Mouse (Mus musculus) megakaryocyte-erythroid progenitor cell, adult 5-6 weeks (primary cell): ENCODE results near the gene Rpf1. TPM values are rescaled to one million over a fixed set of nuclear protein-coding genes. Genes with fewer than 3 reads are reported as not detected.
A peak's percentile ranks its signal among the peaks of the same experiment; 100 is the strongest.

Experiments used
- ATAC-seq: replicated peaks from 2 replicates; pipeline ENCODE4 v1.8.0; 2016; ENCODE audit warnings: mild to moderate bottlenecking, inconsistent platforms; ENCODE audit not compliant: severe bottlenecking, poor library complexity, low FRiP score, low TSS enrichment
- total RNA-seq, 2 experiments: library from RNA; stranded (forward) in 1 of 2; stranded (reverse) in 1 of 2; fragments of 200-1000, 215-1000 nt in 1 of 2; fragments of >200 nt in 1 of 2; fragmentation: Nextera tagmentation in 1 of 2; gene quantifications; 2 replicates each; pipeline ENCODE4 v1.2.3; 2014 to 2017

The Rpf1 gene
- total RNA-seq, 2 experiments from 2014 or later: 69.9 to 112 TPM

DNA sequence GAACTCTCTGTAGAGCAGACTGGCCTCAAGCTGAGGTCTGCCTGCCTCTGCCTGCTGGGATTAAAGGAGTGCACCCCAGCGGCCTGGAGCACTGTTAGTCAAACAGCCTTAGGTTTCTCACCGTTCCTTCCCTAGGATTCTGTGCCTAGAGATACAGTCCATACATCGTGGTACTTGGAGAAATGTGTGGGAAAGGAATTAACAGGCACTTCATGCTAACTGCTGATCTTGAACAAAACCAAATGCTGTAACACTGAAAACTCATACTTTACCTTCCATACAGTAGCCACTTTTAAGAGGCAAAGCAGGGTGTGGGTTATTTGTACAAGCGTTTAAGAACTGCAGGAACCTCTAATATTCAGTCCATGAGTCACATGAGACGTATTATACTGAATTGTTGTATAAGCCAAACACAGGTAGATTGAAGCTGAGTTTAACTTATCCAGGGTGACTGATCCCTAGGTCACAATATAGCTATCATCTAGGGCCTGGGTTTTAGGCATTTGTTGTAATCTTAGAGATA, 19.6 kb downstream of the Rpf1 start:
- no peak for ATAC-seq

DNA sequence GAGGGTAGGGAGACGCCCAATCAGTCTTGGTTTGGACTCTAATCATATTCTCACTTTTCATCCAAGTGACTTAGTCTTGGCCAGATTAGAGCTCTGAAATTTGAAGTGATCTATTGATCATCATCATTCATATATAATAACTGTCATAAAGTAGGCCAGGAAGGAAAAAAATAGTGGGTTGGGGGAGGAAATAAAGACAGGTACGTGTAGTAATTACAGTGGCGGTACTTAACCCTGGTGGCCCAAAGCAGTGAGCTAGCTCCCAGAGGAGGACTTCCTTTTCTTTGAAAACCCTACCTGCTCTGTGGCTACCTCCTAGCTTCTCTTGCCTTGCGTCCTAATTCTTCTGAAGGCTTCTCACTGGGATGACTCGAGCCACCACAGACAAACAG, 20.4 kb downstream of the Rpf1 start:
- ATAC-seq: peak; percentile 45

DNA sequence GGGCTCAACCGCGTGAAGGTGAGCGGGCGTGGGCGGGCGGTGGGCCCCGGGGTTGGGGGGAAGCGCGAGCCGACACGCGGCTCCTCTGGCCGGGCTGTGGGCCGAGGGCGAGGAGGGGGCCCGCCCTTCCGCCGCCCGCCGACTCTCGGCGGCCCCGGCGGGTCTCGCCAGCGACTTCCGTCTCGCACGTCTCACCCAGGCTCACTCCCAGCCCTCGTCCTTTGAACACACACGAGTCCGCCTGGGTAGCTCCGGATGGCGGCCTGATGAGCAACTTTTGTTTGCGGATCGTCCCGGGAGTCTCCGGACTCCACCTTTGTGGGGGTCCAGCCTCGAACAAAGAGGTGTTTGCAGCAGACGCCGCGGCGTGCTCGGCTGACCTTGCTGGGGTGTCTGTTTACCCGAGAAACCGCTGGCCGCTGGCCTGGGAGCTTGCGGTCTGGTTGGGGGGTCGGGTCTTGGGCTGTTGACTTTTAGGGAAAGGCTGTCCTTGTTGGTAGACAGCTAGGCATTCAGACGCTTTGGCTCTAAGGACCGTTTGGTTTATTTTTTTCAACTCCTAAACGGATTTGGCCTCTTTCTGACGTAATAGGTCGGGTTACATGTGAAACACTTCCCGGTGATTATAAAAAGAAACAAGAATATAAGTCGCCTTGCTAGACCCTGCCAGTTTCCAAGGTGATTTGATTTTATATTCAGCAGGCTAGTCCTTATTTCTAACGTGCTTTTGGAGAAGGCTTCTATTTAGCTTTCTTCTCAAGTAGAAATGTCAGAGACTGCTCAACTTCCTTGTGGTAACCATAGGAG, 21.0 kb downstream of the Rpf1 start:
- ATAC-seq: peak; percentile 21

DNA sequence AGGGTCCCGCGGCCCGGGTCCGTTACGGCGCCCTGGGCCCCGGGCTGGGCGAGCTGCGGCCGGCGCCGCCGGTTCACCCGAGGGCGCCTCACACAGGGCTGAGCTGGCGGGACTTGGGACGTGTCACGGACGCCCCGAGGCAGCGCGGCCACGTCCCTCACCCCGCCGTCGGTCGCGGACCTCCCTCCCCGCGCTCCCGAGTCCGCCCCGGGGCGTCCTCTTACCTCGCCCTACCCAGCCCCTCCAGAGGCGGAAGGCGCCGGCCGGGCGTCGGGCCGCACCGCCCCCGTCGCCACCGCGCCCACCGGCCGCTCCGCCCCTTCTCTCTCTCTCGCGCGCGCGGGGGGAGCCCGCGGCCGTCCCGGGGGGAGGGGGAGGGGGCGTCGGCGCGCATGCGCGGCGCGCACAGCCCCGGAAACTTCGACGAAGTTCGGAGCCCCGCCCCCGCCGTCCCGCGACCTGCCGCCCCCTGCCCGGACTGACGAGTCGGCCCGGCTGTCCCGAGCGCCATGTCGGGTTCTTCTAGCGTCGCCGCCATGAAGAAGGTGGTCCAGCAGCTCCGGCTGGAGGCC, 21.7 kb downstream of the Rpf1 start, which contains the start of the genes Spata1 and Gng5:
Gene Spata1, minus strand, starts transcription at position 323 of the 572 bp plus-strand sequence.
Gene Gng5, plus strand, starts transcription at position 377 of the 572 bp plus-strand sequence.
- peak; percentile 84 for ATAC-seq

DNA sequence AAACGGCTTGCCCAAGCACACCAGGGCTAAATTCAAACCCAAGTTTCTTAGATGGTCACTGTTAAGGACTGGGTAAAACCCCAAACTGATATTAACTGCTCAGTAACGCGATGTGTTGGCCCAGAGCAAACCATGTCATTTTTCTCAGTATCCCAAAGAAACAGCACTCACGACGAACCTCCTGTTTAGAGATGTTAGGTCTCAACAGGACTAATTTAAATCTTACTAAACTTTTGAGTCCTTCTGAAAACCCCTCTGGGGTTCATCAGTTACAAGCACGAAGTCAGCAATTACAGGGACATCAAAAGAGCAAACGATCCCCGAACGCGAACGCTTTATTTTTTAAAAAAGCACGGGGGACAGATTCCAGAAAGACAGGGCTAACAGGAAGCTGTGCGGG, 22.2 kb downstream of the Rpf1 start:
- no peak for ATAC-seq

DNA sequence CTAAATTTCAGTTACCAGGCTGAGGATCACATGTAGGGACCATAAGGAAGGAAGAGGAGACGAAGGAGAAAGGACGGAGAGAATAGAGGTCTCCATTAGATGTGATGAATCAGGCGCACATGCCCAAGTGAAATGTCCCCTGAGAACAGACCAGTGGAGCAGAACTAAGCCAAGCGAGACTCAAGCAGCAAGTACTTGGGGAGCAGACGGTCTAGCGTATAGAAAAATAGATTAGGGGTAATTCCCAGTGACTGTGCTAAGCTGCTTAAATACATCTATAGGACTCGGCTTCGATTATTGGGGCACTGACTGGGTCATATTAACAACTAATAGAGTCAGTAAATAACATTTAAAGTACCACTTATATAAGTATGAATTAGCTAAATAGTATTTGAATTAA, 26.3 kb downstream of the Rpf1 start:
- no peak for ATAC-seq

DNA sequence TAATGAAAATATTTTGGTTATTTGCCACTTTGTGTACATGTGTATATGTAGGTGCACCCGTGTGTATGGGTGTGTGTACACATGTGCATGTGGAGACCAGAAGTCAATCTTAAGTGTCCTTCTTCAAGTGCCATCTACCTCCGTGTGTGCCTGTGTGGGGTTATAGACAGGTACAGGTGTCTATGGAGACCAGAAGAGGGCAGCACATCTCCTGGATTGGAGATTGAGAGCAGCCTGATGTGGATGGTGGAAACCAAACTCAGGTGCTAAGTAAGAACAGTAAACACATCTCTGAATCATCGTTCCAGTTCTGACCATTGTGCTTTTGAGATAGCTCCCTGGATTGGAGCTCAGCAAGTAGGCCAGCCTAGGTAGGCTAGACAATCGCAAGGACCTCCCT, 34.8 kb downstream of the Rpf1 start:
- peak; percentile 65 for ATAC-seq

DNA sequence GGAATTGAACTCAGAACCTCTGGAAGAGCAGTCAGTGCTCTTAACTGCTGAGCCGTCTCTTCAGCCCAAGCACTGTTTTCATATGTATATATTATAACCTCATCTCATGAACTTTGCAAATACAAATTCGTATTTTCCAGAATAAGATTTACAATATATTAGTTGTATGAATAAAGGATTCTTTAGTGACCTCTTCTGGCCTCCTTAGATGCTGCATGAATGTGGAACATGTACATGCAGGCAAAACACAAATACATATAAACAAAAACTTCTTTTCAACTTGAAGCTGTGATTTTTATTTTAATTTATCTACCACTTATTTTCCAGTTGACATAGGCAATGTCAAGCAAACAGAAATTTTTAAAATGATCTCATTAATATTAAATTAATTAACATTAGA, 39.2 kb downstream of the Rpf1 start:
- no peak for ATAC-seq

DNA sequence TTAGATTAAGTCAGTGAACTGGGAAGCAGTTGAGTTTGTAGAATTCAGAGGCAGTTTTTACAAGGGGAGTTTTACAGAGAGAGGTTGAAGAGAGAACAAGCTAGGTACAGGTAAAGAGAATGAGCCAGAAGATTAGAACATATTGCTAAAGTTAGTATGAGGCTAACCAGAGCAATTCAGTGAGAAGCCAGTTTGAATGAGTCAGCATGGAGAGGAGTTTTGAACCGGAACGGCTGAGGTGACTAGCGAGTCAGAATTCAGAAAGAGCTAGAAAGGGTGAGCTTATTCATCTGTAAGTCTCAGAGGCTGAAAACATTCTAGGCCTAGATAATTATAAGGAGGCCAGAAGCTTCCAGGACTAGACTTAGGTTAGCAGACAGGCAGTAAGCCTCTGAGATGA, 46.8 kb downstream of the Rpf1 start:
- no peak for ATAC-seq

DNA sequence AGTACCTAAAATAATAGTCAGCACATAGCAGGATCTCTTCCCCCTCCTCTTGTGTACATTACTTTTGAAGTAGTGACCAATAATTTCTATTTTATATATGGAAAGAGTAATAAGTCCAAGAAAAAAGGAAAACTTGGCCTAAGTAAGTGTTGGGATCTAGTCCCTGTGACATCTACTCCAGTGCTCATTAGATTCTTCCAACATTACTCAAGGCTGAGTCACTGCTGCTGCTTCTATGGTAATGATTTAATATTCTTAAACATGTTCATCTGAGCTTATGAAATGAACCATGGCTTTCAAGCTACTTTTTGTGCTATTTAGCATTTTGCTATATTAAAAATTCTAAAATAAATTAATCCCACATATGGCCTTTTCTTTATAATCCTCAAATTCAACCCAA, 47.5 kb downstream of the Rpf1 start:
- ATAC-seq: no peak

DNA sequence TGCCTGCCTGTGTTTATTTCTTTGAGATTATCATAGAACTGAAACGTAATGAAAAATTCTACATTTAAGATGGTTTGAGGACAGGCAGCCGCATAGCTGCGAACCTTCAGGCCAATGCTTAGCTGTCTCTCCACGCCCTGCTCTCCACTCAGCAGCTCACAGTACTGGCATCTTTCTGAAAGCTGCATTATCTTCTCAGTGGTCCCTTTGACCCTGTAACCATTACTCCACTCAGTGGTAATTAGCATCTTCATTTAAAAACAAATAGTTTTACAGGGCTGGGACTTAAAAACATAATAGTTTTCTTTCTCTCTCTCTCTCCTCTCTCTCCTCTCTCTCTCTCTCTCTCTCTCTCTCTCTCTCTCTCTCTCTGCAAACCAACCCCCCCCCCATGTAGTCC, 48.6 kb downstream of the Rpf1 start:
- no peak for ATAC-seq

DNA sequence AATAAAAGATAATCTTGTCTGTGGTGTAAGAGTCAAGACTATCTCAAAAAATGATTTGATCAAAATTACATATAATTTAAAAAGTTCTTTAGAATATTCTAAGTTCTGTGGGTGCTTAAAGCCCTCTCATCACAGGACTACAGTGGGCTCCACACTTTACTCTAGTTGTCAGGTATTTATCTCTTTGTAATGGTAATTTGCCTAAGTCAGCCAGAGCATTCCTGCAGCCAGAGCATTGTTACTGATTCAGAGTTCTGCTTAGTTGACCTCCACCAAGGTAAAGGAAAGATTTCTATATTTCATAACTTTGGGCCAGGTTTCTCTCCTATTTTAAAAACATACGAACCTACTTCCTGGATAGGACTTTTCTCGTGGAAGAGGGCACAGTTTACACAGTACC, 52.0 kb downstream of the Rpf1 start:
- ATAC-seq: no peak

DNA sequence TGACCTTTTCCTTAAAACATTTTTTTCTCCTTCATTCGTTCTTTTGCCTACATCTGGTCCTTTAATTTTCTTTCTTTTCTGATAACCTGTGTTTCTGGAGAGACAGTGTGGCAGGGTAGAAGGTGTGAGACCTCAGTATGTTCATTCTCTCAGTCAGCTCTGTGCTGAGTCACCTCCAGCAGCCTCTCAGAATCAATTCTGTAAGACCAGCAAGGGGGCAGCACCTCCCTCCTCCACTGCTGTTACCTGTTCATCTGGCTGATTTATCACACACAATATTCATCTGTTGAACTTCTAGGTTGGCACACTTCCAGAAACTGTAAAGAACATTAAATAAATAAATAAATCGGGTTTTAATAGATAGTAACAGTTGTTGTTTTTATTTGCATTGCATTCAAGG, 58.3 kb downstream of the Rpf1 start:
- ATAC-seq: 0 out of 2 replicates have a peak, but pooled peaks have one; percentile 57

Other genes with a start within 250 kb of the Rpf1 start
- 45.3 and 50.0 TPM in 2 replicates for gene Ssx2ip, start 116.8 kb downstream of the Rpf1 start, total RNA-seq (2014; fragmentation: Nextera tagmentation)
- gene Ssx2ip, start 116.8 kb downstream of the Rpf1 start, total RNA-seq (2017): 69.2 and 73.8 TPM in 2 replicates
- 2.9 and 5.0 TPM in 2 replicates for gene Ctbs, start 71.6 kb downstream of the Rpf1 start, total RNA-seq (2014; fragmentation: Nextera tagmentation)
- 7.0 and 13.1 TPM in 2 replicates for gene Ctbs, start 71.6 kb downstream of the Rpf1 start, total RNA-seq (2017)
- 6.9 and 7.8 TPM in 2 replicates for gene Spata1, start 21.7 kb downstream of the Rpf1 start, total RNA-seq (2014; fragmentation: Nextera tagmentation)
- gene Spata1, start 21.7 kb downstream of the Rpf1 start, total RNA-seq (2017): 4.7 and 32.3 TPM in 2 replicates
- 208 and 251 TPM in 2 replicates for gene Gng5, start 21.6 kb downstream of the Rpf1 start, total RNA-seq (2014; fragmentation: Nextera tagmentation)
- 69.8 and 110 TPM in 2 replicates for gene Gng5, start 21.6 kb downstream of the Rpf1 start, total RNA-seq (2017)
- gene Uox, start 49.0 kb upstream of the Rpf1 start, total RNA-seq (2014; fragmentation: Nextera tagmentation): not detected in 2 replicates
- gene Uox, start 49.0 kb upstream of the Rpf1 start, total RNA-seq (2017): not detected in 2 replicates
- gene Dnase2b, start 94.2 kb upstream of the Rpf1 start, total RNA-seq (2014; fragmentation: Nextera tagmentation): not detected in 2 replicates
- not detected in 2 replicates for gene Dnase2b, start 94.2 kb upstream of the Rpf1 start, total RNA-seq (2017)
- not detected in 2 replicates for gene 4930503B20Rik, start 129.9 kb upstream of the Rpf1 start, total RNA-seq (2014; fragmentation: Nextera tagmentation)
- gene 4930503B20Rik, start 129.9 kb upstream of the Rpf1 start, total RNA-seq (2017): not detected in 2 replicates
- 6.9 and 8.6 TPM in 2 replicates for gene Samd13, start 164.2 kb upstream of the Rpf1 start, total RNA-seq (2014; fragmentation: Nextera tagmentation)
- 3.6 and 5.7 TPM in 2 replicates for gene Samd13, start 164.2 kb upstream of the Rpf1 start, total RNA-seq (2017)